Mouse (Mus musculus): ENCODE data around the gene Pbrm1. TPM values are rescaled to one million over a fixed set of nuclear protein-coding genes. Genes with fewer than 3 reads are reported as not detected.

The Pbrm1 gene
- polyA plus RNA-seq, 1 experiment from 2014 or later = 33.2 TPM

DNA sequence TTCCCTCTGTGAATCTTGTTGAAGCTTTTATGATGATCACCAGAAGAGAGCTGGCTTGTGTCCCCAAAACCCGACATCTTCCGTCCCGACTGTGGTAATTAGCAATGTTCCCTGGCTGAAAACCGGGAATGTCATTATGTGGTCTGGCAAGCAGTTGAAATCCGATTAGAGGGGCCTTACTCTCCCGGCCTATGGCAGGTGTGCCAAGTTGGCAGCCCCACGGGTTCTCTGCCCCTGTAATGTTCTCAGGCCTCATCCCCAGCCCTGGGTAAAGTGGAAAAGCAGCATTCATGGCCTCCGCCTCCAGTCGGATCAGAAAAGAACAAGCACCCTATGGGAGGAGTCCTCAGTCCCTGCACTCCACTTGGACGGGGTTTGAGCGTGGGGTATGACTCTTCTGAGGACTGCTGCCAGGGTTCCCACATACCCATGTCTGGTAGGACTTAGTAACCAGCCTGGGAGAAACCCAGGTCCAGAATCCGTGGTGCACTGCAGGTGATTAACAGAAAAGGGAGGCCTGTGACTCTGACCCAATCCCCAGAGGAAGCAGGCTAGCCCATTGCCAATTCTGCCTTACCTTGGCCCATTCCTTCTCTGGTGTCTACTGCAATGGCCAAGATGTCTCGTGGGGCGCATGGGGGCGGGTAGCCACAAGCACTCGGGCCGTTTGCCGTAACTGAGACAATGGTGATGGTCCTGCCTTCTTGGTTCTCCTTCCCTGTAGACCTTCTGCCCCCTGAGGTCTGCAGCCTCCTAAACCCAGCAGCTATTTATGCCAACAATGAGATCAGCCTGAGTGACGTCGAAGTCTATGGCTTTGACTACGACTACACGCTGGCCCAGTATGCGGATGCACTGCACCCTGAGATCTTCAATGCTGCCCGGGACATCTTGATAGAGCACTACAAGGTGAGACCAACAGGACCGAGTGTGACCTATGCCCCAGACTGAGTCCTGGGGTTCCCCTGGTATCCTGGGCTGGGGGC is 115.4 kb downstream of the Pbrm1 start:
- H3K27me3 ChIP-seq (ENCODE audit: insufficient read depth, low read length) = no peaks in the 10 kb centered on the region
- ATAC-seq = no peak
- H3K9me3 ChIP-seq (ENCODE audit: low read length) = no peaks in the 10 kb centered on the region
- peak; percentile 14 for DNase-seq
- peaks cover 34% of the 10 kb centered on the region for H3K36me3 ChIP-seq (replicated peaks; ENCODE audit: insufficient read depth, low read length)
- no peak overlapping the region for H3K27ac ChIP-seq (ENCODE audit: low read depth)
- 82% methylated on average over 25 of the region's 25 CpGs for WGBS (ENCODE audit: insufficient replicate concordance)
- no peak overlapping the region for H3K4me3 ChIP-seq (ENCODE audit: low read depth, low read length)
- H3K4me1 ChIP-seq (ENCODE audit: insufficient read depth) = peaks cover 34% of the 10 kb centered on the region
- H3K9ac ChIP-seq (replicated peaks) = no peak overlapping the region
- no peak overlapping the region for H3K4me2 ChIP-seq (ENCODE audit: low read depth, low read length)
- TF ChIP-seq CTCF (IDR thresholded peaks at IDR 0.05; ENCODE audit: low read depth) = no peak
- TF ChIP-seq EP300 (IDR thresholded peaks at IDR 0.05; ENCODE audit: low read depth) = no peak

DNA sequence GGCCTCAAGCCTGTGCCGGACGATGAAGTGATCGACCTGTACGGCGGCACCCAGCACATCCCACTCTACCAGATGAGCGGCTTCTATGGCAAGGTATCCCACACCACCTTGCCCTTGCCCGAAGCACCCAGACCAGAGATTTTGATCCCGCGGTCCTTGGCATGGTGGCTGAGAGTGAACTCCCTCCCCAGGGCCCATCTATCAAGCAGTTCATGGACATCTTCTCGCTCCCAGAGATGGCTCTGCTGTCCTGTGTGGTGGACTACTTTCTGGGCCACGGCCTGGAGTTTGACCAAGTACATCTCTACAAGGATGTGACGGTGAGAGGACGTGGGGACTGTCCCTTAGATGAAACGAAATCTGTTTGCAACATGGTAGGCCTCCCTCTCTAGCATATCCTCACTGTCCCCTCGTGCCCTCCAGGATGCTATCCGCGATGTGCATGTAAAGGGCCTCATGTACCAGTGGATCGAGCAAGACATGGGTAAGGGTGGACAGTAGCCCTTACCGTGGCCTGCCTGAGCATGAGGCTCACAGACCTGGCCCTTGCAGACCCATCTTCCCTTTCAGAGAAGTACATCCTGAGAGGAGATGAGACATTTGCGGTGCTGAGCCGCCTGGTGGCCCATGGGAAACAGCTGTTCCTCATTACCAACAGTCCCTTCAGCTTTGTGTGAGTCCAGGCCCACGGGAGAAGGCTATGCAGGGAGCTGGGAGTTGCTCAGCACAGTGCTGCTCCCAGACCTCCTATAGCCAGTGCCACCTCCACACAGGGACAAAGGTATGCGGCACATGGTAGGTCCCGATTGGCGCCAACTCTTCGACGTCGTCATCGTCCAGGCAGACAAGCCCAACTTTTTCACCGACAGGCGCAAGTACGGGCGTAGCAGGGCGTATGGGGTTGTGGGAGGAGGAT is 116.8 kb downstream of the Pbrm1 start:
- Histone ChIP-seq H3K27me3 (ENCODE audit: insufficient read depth, low read length) (no peaks in the 10 kb centered on the region), H3K9me3 (ENCODE audit: low read length) (no peaks in the 10 kb centered on the region), H3K4me3 (ENCODE audit: low read depth, low read length) (no peak overlapping the region), H3K9ac (replicated peaks) (no peak overlapping the region), H3K4me1 (ENCODE audit: insufficient read depth) (peaks cover 24% of the 10 kb centered on the region), H3K36me3 (replicated peaks; ENCODE audit: insufficient read depth, low read length) (peaks cover 48% of the 10 kb centered on the region), H3K4me2 (ENCODE audit: low read depth, low read length) (no peak overlapping the region), H3K27ac (ENCODE audit: low read depth) (no peak overlapping the region)
- no peak for ATAC-seq
- no peak for TF ChIP-seq EP300 (IDR thresholded peaks at IDR 0.05; ENCODE audit: low read depth)
- TF ChIP-seq CTCF (IDR thresholded peaks at IDR 0.05; ENCODE audit: low read depth) = no peak
- 88% methylated on average over 34 of the region's 34 CpGs for WGBS (ENCODE audit: insufficient replicate concordance)
- no peak for DNase-seq

GRCm38 (mm10) chr14:31136411-31137280 is 117.7 kb downstream of the Pbrm1 start:
- 88% methylated on average over 26 of the region's 26 CpGs for WGBS (ENCODE audit: insufficient replicate concordance)
- TF ChIP-seq CTCF (IDR thresholded peaks at IDR 0.05; ENCODE audit: low read depth) (no peak), EP300 (IDR thresholded peaks at IDR 0.05; ENCODE audit: low read depth) (no peak)
- Histone ChIP-seq H3K27ac (ENCODE audit: low read depth) (no peak overlapping the region), H3K27me3 (ENCODE audit: insufficient read depth, low read length) (no peaks in the 10 kb centered on the region), H3K9ac (replicated peaks) (no peak overlapping the region), H3K4me2 (ENCODE audit: low read depth, low read length) (no peak overlapping the region), H3K4me3 (ENCODE audit: low read depth, low read length) (no peak overlapping the region), H3K36me3 (replicated peaks; ENCODE audit: insufficient read depth, low read length) (peaks cover 54% of the 10 kb centered on the region), H3K4me1 (ENCODE audit: insufficient read depth) (peaks cover 21% of the 10 kb centered on the region), H3K9me3 (ENCODE audit: low read length) (no peaks in the 10 kb centered on the region)
- ATAC-seq (no peak), DNase-seq (no peak)

GRCm38 (mm10) chr14:31137281-31137595 is 118.3 kb downstream of the Pbrm1 start:
- DNase-seq (no peak), ATAC-seq (no peak)
- Histone ChIP-seq H3K9me3 (ENCODE audit: low read length) (no peaks in the 10 kb centered on the region), H3K4me2 (ENCODE audit: low read depth, low read length) (no peak overlapping the region), H3K4me3 (ENCODE audit: low read depth, low read length) (no peak overlapping the region), H3K4me1 (ENCODE audit: insufficient read depth) (peaks cover 15% of the 10 kb centered on the region), H3K27me3 (ENCODE audit: insufficient read depth, low read length) (no peaks in the 10 kb centered on the region), H3K9ac (replicated peaks) (no peak overlapping the region), H3K36me3 (replicated peaks; ENCODE audit: insufficient read depth, low read length) (peaks cover 59% of the 10 kb centered on the region), H3K27ac (ENCODE audit: low read depth) (peak overlapping the region; percentile 51; the same call in 1 of the 2 replicates)
- TF ChIP-seq EP300 (IDR thresholded peaks at IDR 0.05; ENCODE audit: low read depth) = no peak
- no peak for TF ChIP-seq CTCF (IDR thresholded peaks at IDR 0.05; ENCODE audit: low read depth)
- WGBS (ENCODE audit: insufficient replicate concordance) = 71% methylated on average over 10 of the region's 10 CpGs

- DNase-seq (no peak), ATAC-seq (no peak)
- H3K4me3 ChIP-seq (ENCODE audit: low read depth, low read length) = no peak overlapping the region
- no peak overlapping the region for H3K4me2 ChIP-seq (ENCODE audit: low read depth, low read length)
- 85% methylated on average over 10 of the region's 11 CpGs for WGBS (ENCODE audit: insufficient replicate concordance)
- no peaks in the 10 kb centered on the region for H3K27me3 ChIP-seq (ENCODE audit: insufficient read depth, low read length)
- no peak for TF ChIP-seq EP300 (IDR thresholded peaks at IDR 0.05; ENCODE audit: low read depth)
- TF ChIP-seq CTCF (IDR thresholded peaks at IDR 0.05; ENCODE audit: low read depth) = no peak
- H3K9ac ChIP-seq (replicated peaks) = no peak overlapping the region
- H3K27ac ChIP-seq (ENCODE audit: low read depth) = peak overlapping the region; percentile 51; the same call in 1 of the 2 replicates
- H3K36me3 ChIP-seq (replicated peaks; ENCODE audit: insufficient read depth, low read length) = peaks cover 64% of the 10 kb centered on the region
- H3K9me3 ChIP-seq (ENCODE audit: low read length) = peaks cover 3% of the 10 kb centered on the region; the same call in 1 of the 2 replicates
- H3K4me1 ChIP-seq (ENCODE audit: insufficient read depth) = peaks cover 10% of the 10 kb centered on the region
Observed at GRCm38 (mm10) chr14:31137791-31138190, 118.9 kb downstream of the Pbrm1 start.
